Mouse (Mus musculus): ENCODE measurements around the gene Krtap3-2.

- TF ChIP-seq CTCF (IDR thresholded peaks at IDR 0.05; ENCODE audit: insufficient read depth, low read depth, low read length) (no peak), POLR2A (IDR thresholded peaks at IDR 0.05; ENCODE audit: insufficient read depth, low read depth, low read length) (no peak)
These were observed 458 bp downstream of the Krtap3-2 start for GRCm38 (mm10) chr11:99556195-99556594.

All from olfactory bulb, adult 2 months (tissue).